Mouse (Mus musculus) hematopoietic stem cell, adult 5-6 weeks (primary cell): Measurements from ENCODE around the gene Bcam. TPM values are rescaled to one million over a fixed set of nuclear protein-coding genes. Genes with fewer than 3 reads are reported as not detected.
"Not testable (repeated sequence)": the region's sequence is repeated elsewhere in the genome, so short reads cannot be mapped to it uniquely, and the experiment has no call there.

Source experiments
- ATAC-seq, 2 experiments: fragments of 125-278 bp in 1 of 2; replicated peaks in 1 of 2; 2 replicates each; pipeline ENCODE4 v1.8.0; 2016 to 2017; ENCODE audit warnings: inconsistent platforms in 2 of 2, mild to moderate bottlenecking in 2 of 2, moderate number of reproducible peaks in 2 of 2, low read depth in 1 of 2, moderate TSS enrichment in 1 of 2; ENCODE audit not compliant: low FRiP score in 2 of 2, poor library complexity in 2 of 2, severe bottlenecking in 2 of 2, insufficient read depth in 1 of 2, low TSS enrichment in 1 of 2
- total RNA-seq: library from RNA; stranded (forward); fragments of 172-1452, 232-1000 nt; gene quantifications from 2 replicates; pipeline ENCODE4 v1.2.3, GENCODE M21; 2017

The Bcam gene
- total RNA-seq, 1 experiment from 2014 or later: 4.2 TPM

DNA sequence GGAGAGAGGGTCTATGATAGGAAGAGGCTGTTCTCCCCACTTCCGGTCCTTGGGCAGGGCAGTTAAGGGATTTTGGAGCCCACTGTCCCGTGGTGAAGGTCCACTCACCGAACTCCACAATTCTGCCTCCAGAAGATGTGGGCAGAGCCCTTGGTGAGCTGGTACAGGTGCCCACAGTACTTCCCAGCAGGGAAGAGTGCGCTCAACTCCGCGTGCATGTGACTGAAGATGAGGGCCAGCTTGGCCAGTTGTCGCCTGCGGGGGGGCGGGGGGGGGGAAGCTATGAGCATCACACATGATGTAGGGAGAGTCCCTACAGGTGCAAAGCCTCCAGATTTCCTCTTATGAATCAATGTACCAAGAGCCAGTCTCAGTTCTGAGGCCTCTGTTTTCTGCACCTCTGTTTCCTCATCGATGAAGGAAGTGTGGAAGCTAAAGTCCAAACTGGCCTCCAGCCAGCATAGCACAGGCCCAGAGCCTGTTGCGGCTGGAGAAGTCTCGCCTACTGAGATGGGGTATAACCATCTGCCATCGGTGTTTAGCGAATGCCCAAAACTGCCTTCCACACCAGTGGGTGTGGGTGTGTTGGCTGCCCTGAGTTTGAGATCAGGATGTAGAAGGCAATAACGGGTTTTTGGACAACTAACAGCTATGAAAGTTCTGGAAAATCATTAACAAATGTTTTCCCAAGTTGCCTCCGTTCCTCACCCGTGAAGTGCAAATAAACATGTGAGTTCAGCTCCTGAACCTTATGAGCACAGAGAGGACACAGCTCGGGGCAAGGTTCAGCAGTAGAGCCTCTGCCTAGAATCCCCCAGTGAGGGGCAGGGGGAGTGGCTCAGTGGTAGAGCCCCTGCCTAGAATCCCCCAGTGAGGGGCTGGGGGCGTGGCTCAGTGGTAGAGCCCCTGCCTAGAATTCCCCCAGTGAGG lies 22.1 kb upstream of the Bcam start:
- ATAC-seq: no peak

DNA sequence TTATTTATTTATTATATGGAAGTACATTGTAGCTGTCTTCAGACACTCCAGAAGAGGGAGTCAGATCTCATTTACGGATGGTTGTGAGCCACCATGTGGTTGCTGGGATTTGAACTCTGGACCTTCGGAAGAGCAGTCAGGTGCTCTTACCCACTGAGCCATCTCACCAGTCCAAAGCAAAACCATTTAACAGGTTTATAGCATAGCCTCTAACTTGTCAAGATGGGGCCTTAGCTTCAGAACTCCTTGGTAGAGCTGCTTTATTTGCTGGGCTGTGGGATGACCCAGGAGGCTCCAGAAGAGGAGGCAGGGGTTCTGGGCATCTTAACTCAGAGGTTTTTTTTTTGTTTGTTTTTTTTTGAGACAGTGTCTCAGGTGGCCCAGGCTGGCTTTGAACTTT lies 20.7 kb upstream of the Bcam start:
- ATAC-seq: not testable (repeated sequence)

DNA sequence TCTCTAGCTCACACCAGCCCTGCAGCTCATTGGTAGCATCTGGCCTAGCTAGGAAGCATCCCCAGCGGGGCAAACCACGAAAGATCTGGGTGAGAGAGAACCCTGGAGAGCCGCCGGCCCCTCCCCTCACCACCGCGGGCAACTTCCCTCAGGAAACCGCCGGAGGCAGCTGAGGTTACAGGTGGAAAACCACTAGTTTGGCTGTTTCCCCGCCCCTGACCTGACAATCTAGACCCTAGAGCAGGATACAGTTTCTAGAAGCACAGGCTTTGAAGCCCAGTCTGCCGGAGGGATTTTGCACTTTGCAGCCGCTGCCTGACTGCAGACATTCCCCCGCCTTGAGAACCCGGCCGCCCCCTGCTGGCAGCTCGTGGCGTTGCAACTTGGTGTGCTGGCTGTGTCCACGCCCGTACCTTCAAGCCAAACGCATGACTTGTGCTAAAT lies 19.1 kb upstream of the Bcam start:
- peak; percentile 93 to 96 for ATAC-seq

DNA sequence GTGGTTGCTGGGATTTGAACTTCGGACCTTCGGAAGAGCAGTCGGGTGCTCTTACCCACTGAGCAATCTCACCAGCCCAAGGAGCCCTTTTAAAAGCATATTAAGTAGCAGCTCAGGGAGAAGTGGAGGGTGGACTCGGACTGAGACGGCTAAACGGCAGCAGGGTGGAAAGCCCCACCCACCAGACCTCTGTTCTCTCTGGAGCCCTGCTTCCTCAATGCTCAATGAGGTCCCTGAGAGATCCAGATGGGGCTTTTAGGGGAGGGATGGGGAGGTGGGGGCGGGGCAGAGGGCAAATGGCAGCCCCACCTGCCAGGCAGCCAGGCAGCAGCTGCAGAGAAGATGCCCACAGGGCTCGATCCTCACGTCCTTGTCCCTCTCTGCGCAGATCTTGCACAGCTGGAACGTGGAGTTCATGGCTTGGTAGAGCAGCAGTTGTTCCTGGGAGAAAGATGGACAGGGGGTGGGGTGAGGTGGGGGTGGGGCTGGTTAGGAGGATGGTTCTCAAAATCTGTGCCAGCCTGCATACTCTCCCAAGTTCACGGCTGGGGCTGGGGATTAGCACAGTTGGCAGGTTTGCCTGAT lies 15.2 kb upstream of the Bcam start:
- ATAC-seq: 0 out of 4 replicates have a peak, but pooled peaks of 1 of the 2 experiments have one; percentile 29

DNA sequence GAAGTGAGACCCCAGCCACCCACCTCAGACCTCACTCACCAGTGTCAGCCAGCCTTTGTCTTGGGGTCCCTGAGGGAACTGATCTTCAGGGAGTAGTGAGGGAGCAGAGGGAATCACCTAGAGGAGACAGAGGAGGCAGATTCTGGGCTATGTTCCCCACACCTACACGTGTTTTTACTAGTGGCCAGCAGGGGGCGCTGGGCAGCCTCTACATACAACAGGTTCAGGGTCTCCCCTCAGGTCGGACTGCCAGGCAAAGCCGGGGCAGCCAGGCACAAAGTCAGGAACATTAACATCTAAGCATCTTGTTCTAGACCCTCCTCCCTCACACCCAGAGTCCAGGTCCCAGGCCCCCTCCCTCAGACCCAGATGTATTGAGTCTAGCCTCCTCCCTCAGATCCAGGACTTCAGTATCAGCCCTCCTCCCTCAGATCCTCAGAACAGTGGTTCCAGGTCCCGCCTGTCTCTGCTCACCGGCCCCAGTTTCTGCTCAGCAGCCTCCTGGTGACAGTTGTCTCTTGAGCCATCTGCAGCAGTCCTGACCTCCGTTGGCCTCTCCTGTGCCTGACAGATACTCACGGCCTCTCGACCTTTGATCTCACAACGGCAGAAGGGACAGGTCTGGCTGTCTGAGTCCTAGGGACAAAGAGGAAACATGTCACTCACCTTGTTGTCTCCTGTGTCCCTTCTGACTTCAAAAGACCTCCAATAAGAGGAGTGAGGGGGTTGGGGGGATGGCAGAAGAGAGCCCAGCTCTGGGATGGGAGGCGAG lies 14.1 kb upstream of the Bcam start:
- ATAC-seq: no peak

DNA sequence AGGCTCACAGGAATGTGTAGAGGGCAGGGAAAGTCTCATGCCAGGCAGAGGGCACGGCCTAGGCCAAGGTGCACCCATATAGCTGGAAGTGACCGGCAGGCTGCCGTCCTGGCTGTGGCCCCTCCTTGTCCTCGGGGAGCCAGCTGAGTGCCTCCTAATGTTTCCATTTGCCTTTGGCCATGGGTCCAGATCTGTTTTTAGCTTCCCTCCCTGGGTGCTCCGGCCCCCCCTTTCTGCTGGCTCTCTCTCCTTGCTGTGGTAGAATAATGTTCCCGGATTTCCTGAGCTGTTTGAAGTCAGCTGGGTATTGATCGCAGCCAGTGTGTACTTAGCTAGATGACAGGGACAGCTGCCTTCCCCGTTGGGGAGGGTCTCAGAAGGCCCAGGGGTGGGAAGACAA lies 12.8 kb upstream of the Bcam start:
- no peak for ATAC-seq

DNA sequence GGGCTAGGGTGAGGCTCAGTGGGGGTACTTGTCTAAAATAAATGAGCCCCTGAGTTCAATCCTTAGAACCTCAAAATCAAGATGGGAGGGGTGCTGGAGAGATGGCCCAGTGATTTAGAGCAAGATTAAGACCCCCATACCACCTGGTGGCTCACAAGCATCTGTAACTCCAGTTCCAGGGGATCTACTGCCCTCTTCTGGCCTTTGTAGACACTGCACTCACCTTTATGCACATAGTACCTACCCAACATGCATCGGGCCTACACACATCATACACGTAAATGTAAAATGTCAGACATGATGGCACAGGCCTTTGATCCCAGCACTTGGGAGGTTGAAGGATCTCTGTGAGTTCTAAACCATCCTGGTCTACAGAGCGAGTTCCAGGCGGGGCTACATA lies 11.8 kb upstream of the Bcam start:
- no peak for ATAC-seq

DNA sequence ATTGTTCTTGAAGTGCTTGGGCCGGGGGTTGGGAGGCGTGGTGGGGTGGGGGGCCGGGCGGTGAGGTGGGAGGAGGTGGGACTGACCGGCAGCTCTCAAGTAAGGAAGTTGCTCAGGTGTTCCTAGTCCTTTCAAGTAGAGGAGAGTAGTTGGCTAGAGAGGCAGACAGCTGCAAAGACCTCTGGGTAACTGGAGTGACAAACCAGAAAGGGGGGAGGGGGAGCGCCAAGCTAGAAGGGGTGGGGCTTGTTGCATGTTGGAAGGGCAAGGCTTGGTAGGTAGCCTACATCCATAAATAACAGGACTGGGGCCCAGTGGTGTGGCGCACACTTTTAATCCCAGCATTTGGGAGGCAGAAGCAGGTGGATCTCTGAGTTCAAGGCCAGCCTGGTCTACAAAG lies 10.9 kb upstream of the Bcam start:
- ATAC-seq: no peak

DNA sequence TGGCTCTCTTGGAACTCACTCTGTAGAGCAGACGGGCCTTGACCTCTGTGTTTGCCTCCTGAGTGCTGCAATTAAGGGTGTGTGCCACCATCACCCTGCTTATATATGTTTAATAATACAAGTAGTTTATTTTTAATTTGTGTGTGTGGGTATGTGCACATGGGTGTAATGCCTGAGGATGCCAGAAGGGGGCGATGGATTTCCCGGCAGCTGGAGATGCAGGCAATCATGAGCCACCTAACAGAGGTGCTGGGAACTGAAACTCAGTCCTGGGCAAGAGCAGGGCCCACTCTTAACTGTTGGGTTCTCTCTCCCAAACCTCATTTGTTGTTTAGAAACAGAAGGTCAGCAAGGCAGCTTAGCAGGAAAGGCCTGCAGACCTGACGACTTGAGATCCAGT lies 9.1 kb upstream of the Bcam start:
- ATAC-seq: no peak

DNA sequence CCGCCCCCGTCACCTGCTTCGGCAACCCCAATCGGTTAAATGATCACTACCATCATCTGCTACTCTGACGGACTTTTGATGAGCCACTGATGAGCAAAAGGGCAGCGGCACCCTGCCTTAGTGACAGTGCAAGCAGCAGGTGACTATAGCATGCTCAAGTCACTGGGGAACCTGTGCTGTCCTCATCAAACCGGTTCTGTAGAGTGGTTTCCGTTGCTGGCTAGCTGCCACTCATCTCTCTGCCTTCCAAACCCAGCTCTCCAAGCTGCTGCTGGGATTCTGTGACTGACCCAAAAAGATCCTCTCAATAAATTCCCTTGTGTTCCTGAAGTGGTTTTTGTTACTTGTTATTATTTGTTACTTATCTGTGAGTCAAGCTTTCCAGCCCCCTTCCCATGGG lies 7.8 kb upstream of the Bcam start:
- no peak for ATAC-seq

DNA sequence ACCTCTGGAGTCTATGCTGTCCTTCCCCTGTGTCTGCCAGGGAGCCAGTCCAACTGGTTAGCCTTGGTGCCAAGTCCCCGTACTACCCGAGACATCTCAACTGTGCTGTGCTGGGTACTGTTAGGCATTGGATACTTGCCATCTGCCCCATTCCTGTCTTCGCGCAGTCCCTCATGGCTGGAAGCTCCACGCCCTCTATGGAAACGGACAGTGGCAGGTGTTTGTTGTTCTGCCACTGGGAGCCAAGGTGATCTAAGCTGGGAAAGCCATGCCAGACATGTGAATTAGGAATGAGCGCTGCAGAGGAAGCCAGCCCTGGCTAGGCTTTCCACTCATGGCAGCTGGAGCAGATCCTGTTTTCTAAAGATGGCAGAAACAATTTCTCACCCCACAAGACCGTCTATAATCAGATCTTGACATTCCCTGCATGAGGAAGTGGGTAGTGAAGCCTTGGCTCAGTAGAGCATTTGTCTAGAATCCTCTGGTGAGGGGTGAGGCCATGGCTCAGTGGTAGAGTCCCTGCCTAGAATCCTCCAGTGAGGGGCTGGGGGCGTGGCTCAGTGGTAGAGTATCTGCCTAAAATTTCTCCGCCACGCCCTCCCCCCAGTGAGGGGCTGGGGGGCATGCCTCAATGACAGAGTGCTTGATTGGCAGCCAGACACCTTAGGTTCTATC lies 6.4 kb upstream of the Bcam start:
- ATAC-seq: no peak; a peak in 1 of 4 replicates

DNA sequence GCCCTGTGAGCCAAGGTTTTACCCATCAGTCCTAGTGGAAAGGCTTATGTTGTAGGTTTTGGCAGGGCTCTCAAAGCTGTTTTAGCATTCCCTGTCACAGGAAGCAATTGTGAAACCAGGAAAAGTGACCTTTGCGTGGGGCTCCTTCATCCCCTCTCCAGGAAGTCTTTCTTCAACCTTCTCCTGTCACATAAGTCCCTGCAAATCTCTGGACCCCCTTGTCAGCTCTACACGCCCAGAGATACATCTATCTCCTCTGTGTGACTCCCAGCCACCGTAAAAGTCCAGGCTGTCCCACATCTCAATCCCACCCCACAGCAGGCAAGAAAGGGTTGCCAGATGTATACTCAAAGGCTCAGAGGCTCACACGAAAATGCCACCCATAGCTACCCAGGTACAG lies 866 bp upstream of the Bcam start:
- ATAC-seq: no peak

DNA sequence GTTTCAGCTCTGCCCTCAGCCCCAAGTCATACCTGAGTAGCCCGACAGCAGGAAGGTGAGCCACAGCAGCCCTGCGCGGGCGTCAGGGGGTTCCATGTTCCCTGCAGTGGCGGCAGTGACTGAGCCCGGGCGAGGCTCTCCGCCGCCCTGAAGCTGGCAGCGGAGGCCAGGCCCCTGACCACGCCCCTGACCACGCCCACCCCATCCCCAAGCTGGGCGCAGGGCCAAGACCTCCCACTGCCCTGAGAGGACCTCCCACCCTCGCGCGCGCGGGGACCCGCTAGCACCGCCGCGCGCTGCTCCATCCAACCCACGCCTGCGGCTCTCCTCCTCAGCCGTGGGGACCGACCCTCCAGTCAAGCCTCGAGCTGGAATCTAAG lies 451 bp downstream of the Bcam start:
- peak; percentile 42 to 43; a peak in 3 of 4 replicates for ATAC-seq

DNA sequence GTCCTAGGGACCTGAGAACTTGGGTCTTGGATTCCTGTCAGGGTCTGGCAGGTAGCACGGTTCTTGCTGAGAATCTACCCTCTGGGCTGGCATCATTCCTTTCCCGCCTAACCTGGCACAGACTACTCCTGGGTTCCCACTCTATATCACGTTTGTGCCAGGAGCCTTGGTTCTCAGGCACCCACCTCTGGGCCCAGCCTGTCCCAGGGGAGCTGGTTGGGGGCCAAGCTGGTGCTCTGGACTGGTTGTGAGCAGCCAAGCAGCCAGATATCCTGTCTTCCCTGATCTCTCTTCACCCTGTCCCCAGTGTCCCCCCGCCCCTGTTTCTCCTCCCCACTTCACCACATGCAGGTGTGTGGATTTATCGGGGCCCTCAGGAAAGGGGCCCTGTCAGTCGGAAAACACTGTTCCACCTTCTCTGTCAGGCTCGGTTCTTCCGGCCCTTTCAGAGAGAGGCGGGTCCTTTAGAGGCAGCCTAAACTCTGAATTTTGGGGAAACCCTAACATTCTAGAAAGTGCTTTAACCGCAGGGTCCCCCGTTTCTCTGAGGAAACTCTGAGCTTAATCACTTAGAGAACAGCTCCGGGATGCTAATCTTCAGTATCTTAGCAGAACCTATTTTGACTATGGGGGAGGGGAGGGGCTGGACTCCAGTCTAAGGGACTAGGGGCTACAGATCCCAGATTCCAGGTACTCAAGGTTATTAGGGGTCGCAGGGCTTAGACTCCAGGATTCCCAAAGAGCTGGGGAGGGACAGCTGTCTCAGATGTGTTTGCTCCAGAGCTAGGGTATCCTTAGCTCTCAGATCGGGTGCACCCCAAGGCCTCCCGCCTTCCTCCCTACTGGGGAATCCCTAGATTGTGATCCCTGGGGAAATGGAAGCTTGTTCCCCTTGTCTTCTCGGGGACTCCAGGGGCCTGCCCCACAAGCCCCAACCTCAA lies 1.1 kb downstream of the Bcam start:
- peak; percentile 19 to 39; a peak in 2 of 4 replicates for ATAC-seq

DNA sequence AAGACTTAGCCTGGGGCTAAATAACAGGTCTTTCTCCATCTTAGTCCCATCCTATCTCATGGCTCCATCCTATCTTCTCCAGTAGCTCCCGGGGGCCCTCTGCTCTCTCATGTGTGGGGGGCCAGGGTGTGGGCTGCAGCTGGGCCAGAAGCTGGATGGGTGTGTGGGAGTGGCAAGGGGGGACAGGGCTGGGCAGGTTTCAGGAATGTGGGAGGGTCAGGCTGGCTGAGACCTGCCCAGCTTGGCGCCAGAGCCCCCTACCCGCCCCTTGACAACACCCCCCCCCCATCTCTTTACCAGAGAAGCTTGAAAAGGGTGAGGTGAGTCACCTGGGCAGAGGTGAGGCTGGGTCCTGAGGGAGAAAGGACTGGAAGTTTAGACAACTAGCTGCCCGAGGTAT lies 1.8 kb downstream of the Bcam start:
- no peak for ATAC-seq

DNA sequence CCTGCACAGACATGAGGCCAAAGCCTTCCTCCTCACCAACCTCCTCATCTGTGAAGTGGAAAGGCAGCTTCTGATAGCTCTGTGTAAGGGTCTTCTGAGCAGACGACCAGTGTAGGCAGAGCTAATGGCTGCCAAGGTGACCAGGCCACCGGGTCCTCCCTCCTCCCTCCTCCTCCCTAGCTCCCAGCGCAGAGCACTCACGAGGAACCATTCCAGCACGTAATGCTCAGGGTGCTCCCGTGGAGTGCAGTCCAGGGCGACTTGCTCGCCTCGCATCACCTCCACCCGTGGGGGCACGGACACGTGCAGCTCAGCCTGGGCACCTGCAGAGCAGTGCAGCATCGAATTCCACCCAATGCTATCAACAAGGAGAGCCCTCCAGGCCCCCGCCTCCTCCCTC lies 2.6 kb downstream of the Bcam start:
- ATAC-seq: no peak

DNA sequence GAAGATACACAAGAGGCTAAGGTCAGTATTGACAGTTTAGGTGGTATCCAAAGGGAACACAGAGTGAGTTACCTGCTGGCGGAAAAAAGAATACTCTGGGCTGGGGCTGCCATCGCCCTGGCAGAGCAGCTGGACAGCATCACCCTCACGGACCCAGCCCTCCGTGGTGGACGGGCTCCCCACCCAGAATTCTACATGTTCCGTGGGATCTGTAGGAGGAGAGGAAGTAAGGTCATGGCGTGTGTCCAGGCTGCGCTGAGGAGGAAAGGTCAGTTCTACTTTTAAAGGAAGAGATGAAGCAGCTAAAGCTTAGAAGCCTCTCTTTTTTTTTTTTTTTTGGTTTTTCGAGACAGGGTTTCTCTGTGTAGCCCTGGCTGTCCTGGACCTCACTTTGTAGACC lies 6.2 kb downstream of the Bcam start:
- ATAC-seq: no peak
